Mouse (Mus musculus): ENCODE measurements at regions not wholly inside any gene's neighbourhood (a gene's known extent, or its start where the extent isn't known, plus 50 kb on each side); places are given as distances from the start of the nearest gene placed in this dataset.
A peak's percentile ranks its signal among the peaks of the same experiment; 100 is the strongest.

DNA sequence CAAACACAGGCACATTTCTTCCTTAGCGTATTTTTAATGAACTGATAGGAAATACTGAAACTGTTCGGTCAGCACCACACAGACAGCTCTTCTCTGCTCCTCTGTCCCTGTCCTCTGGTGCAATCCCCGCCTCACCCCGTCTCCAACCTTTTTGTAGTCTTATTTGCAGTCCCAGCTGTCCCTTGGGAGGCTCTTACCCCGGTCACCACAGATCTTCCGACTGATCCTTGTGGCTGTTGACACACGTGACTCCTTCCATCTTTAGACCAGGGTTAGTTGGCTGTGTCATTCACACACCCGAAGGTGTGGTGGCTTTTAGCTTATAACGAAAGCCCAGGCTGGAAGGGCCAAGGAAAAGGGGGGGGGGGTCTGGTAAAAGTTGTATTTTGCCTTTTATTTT is 56.4 kb downstream of the Cyp26a1 start:
- ATAC-seq (ENCODE audit: low read depth): no peak
- no peak overlapping the region for H3K27ac ChIP-seq (ENCODE audit: low read length)

DNA sequence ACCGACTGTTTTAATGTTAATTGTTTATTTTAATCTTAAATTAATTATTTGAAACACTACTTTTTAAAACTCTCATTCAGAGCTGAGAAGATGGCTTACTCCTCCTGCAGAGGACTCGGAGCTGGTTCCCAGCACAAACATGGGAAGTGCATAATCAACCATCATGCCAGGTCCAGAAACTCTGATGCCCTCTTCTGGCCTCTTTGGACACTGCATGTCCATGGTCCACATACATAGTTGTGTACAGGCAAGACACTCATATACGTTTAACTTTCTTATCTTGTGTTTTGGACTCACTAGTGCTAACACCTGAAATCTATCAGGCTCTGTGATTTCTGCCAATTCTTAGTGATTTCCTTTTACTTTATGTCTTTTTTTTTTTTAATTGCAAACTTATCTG is 57.8 kb downstream of the Cyp26a1 start:
- no peak overlapping the region for H3K4me3 ChIP-seq (ENCODE audit: low read length)
- no peaks in the 10 kb centered on the region for H3K36me3 ChIP-seq (ENCODE audit: control insufficient read depth, insufficient read depth, low read length)
- no peak for ATAC-seq (ENCODE audit: low read depth)
- no peaks in the 10 kb centered on the region for H3K9me3 ChIP-seq (ENCODE audit: control insufficient read depth, low read length)
- H3K27me3 ChIP-seq (ENCODE audit: control insufficient read depth, insufficient read depth, low read depth, low read length): no peaks in the 10 kb centered on the region
- H3K27ac ChIP-seq (ENCODE audit: low read length): no peak overlapping the region
- no peak overlapping the region for H3K9ac ChIP-seq (ENCODE audit: low read length)
- WGBS: 78% methylated on average over 3 of the region's 3 CpGs
- H3K4me2 ChIP-seq (ENCODE audit: low read depth, low read length): no peak overlapping the region
- no peaks in the 10 kb centered on the region for H3K4me1 ChIP-seq (replicated peaks; ENCODE audit: control insufficient read depth, insufficient read depth, low read length)

More for the DNA sequence above, 56.4 kb downstream of the Cyp26a1 start:
- Histone ChIP-seq H3K27me3 (ENCODE audit: control insufficient read depth, insufficient read depth, low read depth, low read length) (no peaks in the 10 kb centered on the region), H3K36me3 (ENCODE audit: control insufficient read depth, insufficient read depth, low read length) (no peaks in the 10 kb centered on the region), H3K4me2 (ENCODE audit: low read depth, low read length) (no peak overlapping the region), H3K4me1 (replicated peaks; ENCODE audit: control insufficient read depth, insufficient read depth, low read length) (no peaks in the 10 kb centered on the region), H3K4me3 (ENCODE audit: low read length) (no peak overlapping the region), H3K9ac (ENCODE audit: low read length) (no peak overlapping the region), H3K9me3 (ENCODE audit: control insufficient read depth, low read length) (no peaks in the 10 kb centered on the region)
- 69% methylated on average over 9 of the region's 9 CpGs for WGBS

DNA sequence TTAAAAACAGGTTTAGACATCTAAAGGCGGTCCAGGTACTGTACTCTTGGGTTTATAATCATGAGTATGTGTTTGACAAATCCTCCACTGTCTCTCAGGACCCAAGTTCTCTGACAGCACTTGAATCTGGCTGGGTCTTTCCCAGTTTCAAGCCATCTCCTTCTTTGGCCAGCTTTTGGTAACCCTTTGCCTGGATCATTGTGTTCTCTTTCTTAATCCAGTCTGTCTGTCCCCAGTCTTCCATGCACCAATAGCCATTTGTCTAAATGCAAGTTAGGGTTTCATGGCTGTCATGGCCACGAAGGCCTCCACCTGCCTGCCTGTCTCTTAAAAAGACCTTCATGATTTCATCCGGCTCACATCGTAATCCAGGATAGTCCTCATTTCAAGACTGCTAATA is 71.8 kb downstream of the Cyp26a1 start:
- H3K9ac ChIP-seq (ENCODE audit: low read length): no peak overlapping the region

DNA sequence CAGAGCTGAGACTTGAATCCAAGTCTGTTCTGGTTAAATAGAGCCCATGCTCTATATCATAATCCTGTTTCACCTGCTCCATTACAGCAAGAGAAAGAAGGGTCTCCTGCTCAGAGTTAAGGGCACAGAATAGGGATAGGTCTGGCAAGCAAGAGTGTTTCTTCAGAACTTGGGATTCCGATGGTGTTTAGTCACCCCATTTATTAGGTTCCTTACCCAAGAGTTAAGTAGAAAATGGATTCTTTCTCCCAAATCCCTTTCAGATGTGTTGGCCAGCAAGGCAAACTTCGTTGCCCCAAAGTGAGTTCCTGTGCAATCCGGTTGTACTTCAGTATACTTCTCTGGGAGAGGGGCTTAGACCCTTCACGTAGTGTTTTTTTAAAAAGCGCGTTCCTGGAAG is 74.4 kb downstream of the Cyp26a1 start:
- H3K4me1 ChIP-seq (replicated peaks; ENCODE audit: control insufficient read depth, insufficient read depth, low read length): no peaks in the 10 kb centered on the region
- H3K27me3 ChIP-seq (ENCODE audit: control insufficient read depth, insufficient read depth, low read depth, low read length): no peaks in the 10 kb centered on the region
- no peak overlapping the region for H3K27ac ChIP-seq (ENCODE audit: low read length)
- H3K4me2 ChIP-seq (ENCODE audit: low read depth, low read length): no peak overlapping the region
- H3K36me3 ChIP-seq (ENCODE audit: control insufficient read depth, insufficient read depth, low read length): no peaks in the 10 kb centered on the region
- WGBS: 92% methylated on average over 6 of the region's 6 CpGs
- H3K9me3 ChIP-seq (ENCODE audit: control insufficient read depth, low read length): no peaks in the 10 kb centered on the region
- no peak overlapping the region for H3K9ac ChIP-seq (ENCODE audit: low read length)
- no peak overlapping the region for H3K4me3 ChIP-seq (ENCODE audit: low read length)
- no peak for ATAC-seq (ENCODE audit: low read depth)

More for the DNA sequence above, 71.8 kb downstream of the Cyp26a1 start:
- no peak overlapping the region for H3K4me2 ChIP-seq (ENCODE audit: low read depth, low read length)
- no peaks in the 10 kb centered on the region for H3K9me3 ChIP-seq (ENCODE audit: control insufficient read depth, low read length)
- no peak for ATAC-seq (ENCODE audit: low read depth)
- no peaks in the 10 kb centered on the region for H3K27me3 ChIP-seq (ENCODE audit: control insufficient read depth, insufficient read depth, low read depth, low read length)
- H3K36me3 ChIP-seq (ENCODE audit: control insufficient read depth, insufficient read depth, low read length): no peaks in the 10 kb centered on the region
- H3K27ac ChIP-seq (ENCODE audit: low read length): no peak overlapping the region
- H3K4me1 ChIP-seq (replicated peaks; ENCODE audit: control insufficient read depth, insufficient read depth, low read length): no peaks in the 10 kb centered on the region
- no peak overlapping the region for H3K4me3 ChIP-seq (ENCODE audit: low read length)
- 70% methylated on average over 4 of the region's 4 CpGs for WGBS

DNA sequence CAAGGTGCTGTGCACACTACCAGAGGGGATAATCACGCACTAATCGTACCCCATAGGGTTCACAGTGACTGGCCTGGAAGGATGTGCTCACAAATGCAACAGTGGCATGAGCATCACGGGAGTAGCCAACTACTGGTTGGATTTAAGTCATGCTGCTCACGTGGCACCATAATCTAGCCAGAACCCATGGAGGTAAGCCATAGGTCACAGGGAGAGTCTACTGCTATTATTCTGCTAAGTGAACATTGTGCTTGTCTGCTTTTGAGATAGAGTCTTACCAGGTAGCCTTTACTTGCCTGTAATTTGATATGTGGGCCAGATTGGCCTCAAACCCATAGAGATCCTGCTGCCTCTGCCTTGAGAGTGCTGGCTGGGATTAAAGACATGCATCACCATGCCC is 77.0 kb downstream of the Cyp26a1 start:
- Histone ChIP-seq H3K9ac (ENCODE audit: low read length) (no peak overlapping the region), H3K4me3 (ENCODE audit: low read length) (no peak overlapping the region), H3K4me2 (ENCODE audit: low read depth, low read length) (no peak overlapping the region), H3K9me3 (ENCODE audit: control insufficient read depth, low read length) (no peaks in the 10 kb centered on the region), H3K36me3 (ENCODE audit: control insufficient read depth, insufficient read depth, low read length) (no peaks in the 10 kb centered on the region), H3K27me3 (ENCODE audit: control insufficient read depth, insufficient read depth, low read depth, low read length) (no peaks in the 10 kb centered on the region), H3K4me1 (replicated peaks; ENCODE audit: control insufficient read depth, insufficient read depth, low read length) (no peaks in the 10 kb centered on the region), H3K27ac (ENCODE audit: low read length) (no peak overlapping the region)
- 90% methylated on average over 4 of the region's 4 CpGs for WGBS
- no peak for ATAC-seq (ENCODE audit: low read depth)

DNA sequence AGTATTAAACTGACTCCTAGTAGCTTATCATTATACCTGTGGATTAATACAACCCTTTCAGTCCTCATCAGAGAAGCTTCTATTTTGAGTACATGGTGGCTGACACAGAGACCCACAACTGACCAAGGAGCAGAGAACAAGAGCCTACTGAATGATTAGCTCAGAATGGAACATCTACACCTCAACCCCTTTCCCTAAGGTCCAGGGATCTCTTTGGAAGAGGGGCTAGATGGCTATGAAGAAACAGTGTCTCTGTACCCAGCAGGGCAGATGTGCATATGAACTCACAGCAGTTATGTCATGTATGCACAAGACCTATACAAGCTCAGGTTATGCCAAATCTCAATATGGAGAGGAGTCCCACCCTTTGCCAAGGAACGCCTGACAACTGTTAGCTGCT is 77.4 kb downstream of the Cyp26a1 start:
- no peaks in the 10 kb centered on the region for H3K4me1 ChIP-seq (replicated peaks; ENCODE audit: control insufficient read depth, insufficient read depth, low read length)
- WGBS: 76% methylated on average over 1 of the region's 1 CpGs
- no peak for ATAC-seq (ENCODE audit: low read depth)

DNA sequence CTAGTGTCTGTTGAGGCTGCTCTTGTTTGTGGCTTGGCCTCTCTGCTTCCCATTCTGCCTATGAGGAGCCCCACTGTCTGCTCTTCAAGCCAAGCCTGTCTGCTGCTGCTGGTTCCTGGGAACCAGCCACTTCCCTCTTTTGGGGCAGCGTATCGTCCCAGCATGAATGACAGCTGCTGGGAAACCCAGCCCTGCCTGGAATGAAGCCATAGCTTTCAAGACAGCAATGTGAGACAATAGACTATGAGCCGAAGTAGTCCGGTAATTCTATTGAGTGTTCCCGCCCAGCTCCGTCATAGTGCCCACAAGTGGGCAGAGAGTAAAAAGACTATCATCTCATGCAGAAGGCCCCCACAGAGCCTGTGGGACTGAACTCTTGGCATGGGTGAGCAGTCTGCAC is 80.4 kb downstream of the Cyp26a1 start:
- Histone ChIP-seq H3K27me3 (ENCODE audit: control insufficient read depth, insufficient read depth, low read depth, low read length) (no peaks in the 10 kb centered on the region), H3K9ac (ENCODE audit: low read length) (no peak overlapping the region), H3K36me3 (ENCODE audit: control insufficient read depth, insufficient read depth, low read length) (no peaks in the 10 kb centered on the region), H3K4me2 (ENCODE audit: low read depth, low read length) (no peak overlapping the region), H3K27ac (ENCODE audit: low read length) (no peak overlapping the region), H3K4me3 (ENCODE audit: low read length) (no peak overlapping the region), H3K4me1 (replicated peaks; ENCODE audit: control insufficient read depth, insufficient read depth, low read length) (no peaks in the 10 kb centered on the region), H3K9me3 (ENCODE audit: control insufficient read depth, low read length) (no peaks in the 10 kb centered on the region)
- ATAC-seq (ENCODE audit: low read depth): peak; percentile 52; the same call in 1 of the 2 replicates
- WGBS: 61% methylated on average over 6 of the region's 6 CpGs

More for the DNA sequence above, 77.4 kb downstream of the Cyp26a1 start:
- H3K9ac ChIP-seq (ENCODE audit: low read length): no peak overlapping the region
- H3K27me3 ChIP-seq (ENCODE audit: control insufficient read depth, insufficient read depth, low read depth, low read length): no peaks in the 10 kb centered on the region
- H3K9me3 ChIP-seq (ENCODE audit: control insufficient read depth, low read length): no peaks in the 10 kb centered on the region
- no peaks in the 10 kb centered on the region for H3K36me3 ChIP-seq (ENCODE audit: control insufficient read depth, insufficient read depth, low read length)
- H3K4me2 ChIP-seq (ENCODE audit: low read depth, low read length): no peak overlapping the region
- no peak overlapping the region for H3K27ac ChIP-seq (ENCODE audit: low read length)
- no peak overlapping the region for H3K4me3 ChIP-seq (ENCODE audit: low read length)

DNA sequence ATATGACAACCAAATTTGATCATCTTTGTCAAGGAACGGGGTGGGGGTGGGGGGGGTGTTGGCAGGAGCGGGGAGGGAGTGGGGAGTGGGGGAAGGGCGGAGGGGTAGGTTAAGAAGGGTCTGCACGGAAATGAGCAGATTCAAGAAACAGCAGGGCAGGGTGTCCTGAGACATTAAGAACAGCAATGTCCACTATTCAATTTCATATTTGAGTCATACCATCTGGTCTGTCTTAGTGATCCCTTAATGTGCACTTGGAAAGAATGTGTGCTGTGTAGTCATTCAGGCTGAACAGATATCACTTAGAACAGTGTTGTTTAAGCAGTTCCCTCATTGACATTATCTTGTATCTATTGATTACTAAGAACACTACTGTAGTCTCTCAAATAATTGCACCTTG is 81.0 kb downstream of the Cyp26a1 start:
- no peaks in the 10 kb centered on the region for H3K9me3 ChIP-seq (ENCODE audit: control insufficient read depth, low read length)
- no peaks in the 10 kb centered on the region for H3K36me3 ChIP-seq (ENCODE audit: control insufficient read depth, insufficient read depth, low read length)
- H3K27ac ChIP-seq (ENCODE audit: low read length): no peak overlapping the region
- peak; percentile 60; the same call in 1 of the 2 replicates for ATAC-seq (ENCODE audit: low read depth)
- no peak overlapping the region for H3K9ac ChIP-seq (ENCODE audit: low read length)
- no peak overlapping the region for H3K4me3 ChIP-seq (ENCODE audit: low read length)
- WGBS: 53% methylated on average over 4 of the region's 4 CpGs
- H3K4me1 ChIP-seq (replicated peaks; ENCODE audit: control insufficient read depth, insufficient read depth, low read length): no peaks in the 10 kb centered on the region
- no peaks in the 10 kb centered on the region for H3K27me3 ChIP-seq (ENCODE audit: control insufficient read depth, insufficient read depth, low read depth, low read length)
- H3K4me2 ChIP-seq (ENCODE audit: low read depth, low read length): no peak overlapping the region

DNA sequence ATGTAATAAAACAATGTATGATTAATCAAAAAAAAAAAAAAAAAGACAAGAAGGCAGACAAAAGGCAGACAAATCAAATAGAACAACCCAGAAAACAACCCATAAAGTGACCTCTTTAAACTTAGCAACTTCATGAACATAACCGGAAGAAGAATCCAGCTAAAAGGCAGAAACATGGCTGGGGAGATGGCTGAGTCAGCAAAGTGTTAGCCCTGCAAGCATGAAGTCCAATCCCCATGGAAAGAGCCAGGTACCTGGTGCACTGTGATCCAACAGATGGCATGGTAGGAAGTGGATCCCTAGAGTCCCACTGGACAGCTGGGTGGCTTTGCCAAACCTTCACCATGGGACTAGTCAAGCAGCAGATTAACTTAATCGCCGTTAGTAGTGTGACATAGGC is 90.9 kb downstream of the Cyp26a1 start:
- no peak for ATAC-seq (ENCODE audit: low read depth)
- no peaks in the 10 kb centered on the region for H3K4me1 ChIP-seq (replicated peaks; ENCODE audit: control insufficient read depth, insufficient read depth, low read length)
- H3K27ac ChIP-seq (ENCODE audit: low read length): no peak overlapping the region
- no peak overlapping the region for H3K9ac ChIP-seq (ENCODE audit: low read length)
- no peaks in the 10 kb centered on the region for H3K9me3 ChIP-seq (ENCODE audit: control insufficient read depth, low read length)
- H3K4me2 ChIP-seq (ENCODE audit: low read depth, low read length): no peak overlapping the region
- 90% methylated on average over 3 of the region's 3 CpGs for WGBS
- H3K36me3 ChIP-seq (ENCODE audit: control insufficient read depth, insufficient read depth, low read length): no peaks in the 10 kb centered on the region
- H3K27me3 ChIP-seq (ENCODE audit: control insufficient read depth, insufficient read depth, low read depth, low read length): no peaks in the 10 kb centered on the region
- H3K4me3 ChIP-seq (ENCODE audit: low read length): no peak overlapping the region

DNA sequence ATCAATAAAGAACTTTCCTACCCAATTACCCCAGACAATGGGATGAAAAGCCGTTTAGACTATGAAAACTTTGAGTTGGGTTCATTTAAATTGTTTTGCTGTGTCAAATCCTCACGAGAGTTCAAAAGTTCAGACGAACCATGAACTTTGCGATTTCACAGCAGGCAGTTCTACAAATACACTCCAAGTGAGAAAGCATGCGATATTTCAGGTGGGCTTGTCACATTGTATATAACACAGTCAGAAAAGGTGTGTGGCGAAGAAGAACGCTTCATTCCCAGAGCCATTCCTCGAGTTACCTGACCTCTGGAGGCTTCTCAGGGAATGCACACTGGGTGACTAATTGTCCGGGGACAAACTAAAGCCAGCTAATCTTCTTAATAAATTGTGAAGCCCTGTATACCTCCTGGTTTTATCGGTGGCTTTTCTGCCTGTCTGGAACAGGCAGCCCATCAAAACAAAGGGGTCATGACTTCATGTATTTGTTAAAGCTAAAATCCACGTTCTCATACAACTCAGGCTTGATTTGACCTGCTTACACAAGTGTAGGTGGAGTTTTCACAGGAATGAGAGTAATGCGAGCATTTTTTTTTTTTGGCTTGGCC is 92.1 kb downstream of the Cyp26a1 start:
- Histone ChIP-seq H3K9ac (ENCODE audit: low read length) (no peak overlapping the region), H3K27me3 (ENCODE audit: control insufficient read depth, insufficient read depth, low read depth, low read length) (no peaks in the 10 kb centered on the region), H3K4me3 (ENCODE audit: low read length) (no peak overlapping the region), H3K27ac (ENCODE audit: low read length) (no peak overlapping the region), H3K9me3 (ENCODE audit: control insufficient read depth, low read length) (no peaks in the 10 kb centered on the region), H3K36me3 (ENCODE audit: control insufficient read depth, insufficient read depth, low read length) (no peaks in the 10 kb centered on the region), H3K4me2 (ENCODE audit: low read depth, low read length) (no peak overlapping the region), H3K4me1 (replicated peaks; ENCODE audit: control insufficient read depth, insufficient read depth, low read length) (no peaks in the 10 kb centered on the region)
- no peak for ATAC-seq (ENCODE audit: low read depth)
- WGBS: 31% methylated on average over 12 of the region's 12 CpGs

All from lung, embryonic 16.5 days (tissue).